Mouse (Mus musculus) macrophage (primary cell): ENCODE results near the gene Slc34a2. TPM values are rescaled to one million over a fixed set of nuclear protein-coding genes. Genes with fewer than 3 reads are reported as not detected.

Experiments used
- H3K27ac ChIP-seq: fragments of 350-480 bp; formaldehyde crosslinking; 2 replicates; pipeline ENCODE4 v1.9.0; 2021
- H3K36me3 ChIP-seq: fragments of 350-480 bp; formaldehyde crosslinking; 2 replicates; pipeline ENCODE4 v1.9.0; 2021; ENCODE audit errors: inconsistent target
- H3K4me3 ChIP-seq: fragments of 350-480 bp; formaldehyde crosslinking; 2 replicates; pipeline ENCODE4 v1.9.0; 2021; ENCODE audit errors: inconsistent target
- H3K79me2 ChIP-seq: fragments of 350-480 bp; formaldehyde crosslinking; 2 replicates; pipeline ENCODE4 v1.9.0; 2021; ENCODE audit errors: inconsistent target
- WGBS: methylation state at CpG from one replicate; pipeline ENCODE4 v1.1.7; 2026; ENCODE audit warnings: inconsistent platforms; ENCODE audit not compliant: missing documents; 5-methylcytosine and 5-hydroxymethylcytosine counted together
- polyA plus RNA-seq: library from polyadenylated mRNA; stranded (reverse); fragments of 250-400 nt; gene quantifications from 3 replicates; pipeline ENCODE4 v1.2.4, GENCODE M21; 2018; ENCODE audit warnings: inconsistent platforms

The Slc34a2 gene
- polyA plus RNA-seq, 1 experiment from 2014 or later: not detected

- Histone ChIP-seq H3K4me3 (no peak overlapping the region), H3K27ac (no peak overlapping the region), H3K79me2 (no peaks in the 10 kb centered on the region), H3K36me3 (no peaks in the 10 kb centered on the region)
- WGBS: 79% methylated on average over 1 of the region's 1 CpGs
These were observed 13.1 kb downstream of the Slc34a2 start for GRCm38 (mm10) chr5:53050963-53051362.

DNA sequence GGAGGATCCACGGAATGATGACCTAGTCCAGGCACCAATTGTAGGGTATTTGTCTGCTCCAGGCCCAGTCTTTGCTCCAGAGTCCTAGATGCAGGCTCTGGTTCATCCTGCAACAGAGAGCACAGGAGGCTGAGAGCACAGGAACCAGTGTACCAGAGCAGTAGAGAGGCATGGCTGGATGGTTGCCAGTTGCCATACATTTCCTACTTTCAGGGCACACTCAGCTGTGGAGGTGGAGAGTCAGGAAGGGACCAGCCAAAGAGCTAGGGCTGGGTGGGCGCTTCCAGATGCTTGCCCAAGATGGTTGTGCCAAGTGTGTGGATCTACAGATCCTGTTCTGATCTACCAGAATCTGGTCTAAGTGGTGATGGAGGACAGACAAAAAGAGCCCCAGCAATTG is 15.4 kb downstream of the Slc34a2 start:
- Histone ChIP-seq H3K4me3 (no peak overlapping the region), H3K36me3 (no peaks in the 10 kb centered on the region), H3K79me2 (no peaks in the 10 kb centered on the region), H3K27ac (no peak overlapping the region)
- WGBS: 80% methylated on average over 2 of the region's 2 CpGs

GRCm38 (mm10) chr5:53061532-53062130 is 23.8 kb downstream of the Slc34a2 start:
- Histone ChIP-seq H3K79me2 (no peaks in the 10 kb centered on the region), H3K27ac (no peak overlapping the region), H3K4me3 (no peak overlapping the region), H3K36me3 (no peaks in the 10 kb centered on the region)
- 93% methylated on average over 9 of the region's 9 CpGs for WGBS

- Histone ChIP-seq H3K4me3 (no peak overlapping the region), H3K27ac (no peak overlapping the region), H3K36me3 (no peaks in the 10 kb centered on the region), H3K79me2 (no peaks in the 10 kb centered on the region)
- WGBS: 90% methylated on average over 6 of the region's 6 CpGs
These were observed 36.7 kb downstream of the Slc34a2 start for GRCm38 (mm10) chr5:53074553-53074952.

- no peaks in the 10 kb centered on the region for H3K79me2 ChIP-seq
- no peaks in the 10 kb centered on the region for H3K36me3 ChIP-seq
- 68% methylated on average over 4 of the region's 4 CpGs for WGBS
- H3K4me3 ChIP-seq: no peak overlapping the region
- no peak overlapping the region for H3K27ac ChIP-seq
These were observed 40.6 kb downstream of the Slc34a2 start for GRCm38 (mm10) chr5:53078453-53078852.

- 68% methylated on average over 7 of the region's 7 CpGs for WGBS
These were observed 49.6 kb downstream of the Slc34a2 start for GRCm38 (mm10) chr5:53087452-53087851.

DNA sequence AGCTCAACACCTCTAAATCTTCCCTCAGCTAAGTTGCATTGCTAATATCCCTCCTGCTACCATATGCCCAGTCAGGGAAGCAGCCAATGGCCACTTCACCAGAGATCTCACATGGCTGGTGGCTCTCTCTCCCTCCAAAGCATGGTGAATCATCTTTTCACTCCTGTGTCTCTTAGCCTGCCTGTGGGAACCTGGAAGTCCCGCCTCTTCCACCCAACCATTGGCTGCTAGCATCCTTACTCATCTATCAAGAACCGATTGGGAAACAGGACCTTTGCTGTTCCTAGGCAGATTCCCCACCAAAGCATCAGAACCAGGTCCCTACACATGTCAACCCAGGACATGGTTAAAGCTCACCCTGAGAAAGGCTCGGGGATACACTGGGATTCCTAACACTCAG is 53.5 kb downstream of the Slc34a2 start:
- no peaks in the 10 kb centered on the region for H3K79me2 ChIP-seq
- H3K36me3 ChIP-seq: no peaks in the 10 kb centered on the region
- H3K4me3 ChIP-seq: no peak overlapping the region
- 86% methylated on average over 3 of the region's 3 CpGs for WGBS
- no peak overlapping the region for H3K27ac ChIP-seq

More at GRCm38 (mm10) chr5:53087452-53087851, 49.6 kb downstream of the Slc34a2 start:
- no peak overlapping the region for H3K27ac ChIP-seq
- no peak overlapping the region for H3K4me3 ChIP-seq
- no peaks in the 10 kb centered on the region for H3K36me3 ChIP-seq
- no peaks in the 10 kb centered on the region for H3K79me2 ChIP-seq

GRCm38 (mm10) chr5:53101848-53102473 is 64.1 kb downstream of the Slc34a2 start:
- no peaks in the 10 kb centered on the region for H3K79me2 ChIP-seq
- H3K4me3 ChIP-seq: no peak overlapping the region
- WGBS: 84% methylated on average over 12 of the region's 12 CpGs
- no peak overlapping the region for H3K27ac ChIP-seq
- no peaks in the 10 kb centered on the region for H3K36me3 ChIP-seq

DNA sequence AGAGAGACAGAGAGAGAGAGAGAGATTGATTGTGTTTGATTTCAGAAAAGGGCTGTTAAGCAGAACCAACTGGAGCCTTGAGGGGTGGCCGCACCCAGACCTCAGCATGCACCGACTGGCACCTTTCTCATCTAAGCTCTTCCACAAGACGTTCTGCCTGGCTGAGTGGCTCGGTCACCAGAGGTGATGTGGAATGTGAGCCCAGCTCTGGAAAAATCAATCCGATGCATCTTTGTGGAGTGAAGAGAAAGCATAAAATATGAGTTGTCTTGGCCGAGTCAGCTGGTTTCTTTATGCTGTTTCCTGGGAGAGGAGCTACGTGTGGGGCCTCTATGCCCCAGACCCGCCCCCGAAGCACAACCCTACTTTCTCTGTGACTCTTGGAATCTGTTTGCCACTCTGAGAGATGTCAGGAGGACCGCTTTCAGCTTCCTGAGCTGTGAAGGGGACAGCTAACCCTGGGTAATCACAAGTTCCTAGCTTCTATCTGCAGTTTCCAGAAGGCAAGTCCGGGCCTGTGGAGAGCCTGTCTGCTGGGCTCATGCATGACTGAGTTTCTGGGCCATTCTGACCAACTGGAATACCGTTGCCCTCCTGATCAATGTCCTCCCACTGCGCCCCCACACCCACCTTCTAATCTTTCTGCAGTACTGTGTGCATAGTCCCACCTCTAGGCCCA is 66.4 kb downstream of the Slc34a2 start:
- Histone ChIP-seq H3K4me3 (no peak overlapping the region), H3K27ac (no peak overlapping the region), H3K79me2 (no peaks in the 10 kb centered on the region), H3K36me3 (no peaks in the 10 kb centered on the region)
- 92% methylated on average over 13 of the region's 13 CpGs for WGBS

GRCm38 (mm10) chr5:53105716-53106115 is 67.8 kb downstream of the Slc34a2 start:
- no peaks in the 10 kb centered on the region for H3K36me3 ChIP-seq
- no peak overlapping the region for H3K4me3 ChIP-seq
- whole genome bisulfite sequencing: 86% methylated on average over 8 of the region's 8 CpGs
- no peaks in the 10 kb centered on the region for H3K79me2 ChIP-seq
- H3K27ac ChIP-seq: no peak overlapping the region

GRCm38 (mm10) chr5:53106125-53106524 is 68.2 kb downstream of the Slc34a2 start:
- H3K79me2 ChIP-seq: no peaks in the 10 kb centered on the region
- H3K36me3 ChIP-seq: no peaks in the 10 kb centered on the region
- 86% methylated on average over 4 of the region's 4 CpGs for WGBS
- no peak overlapping the region for H3K27ac ChIP-seq
- no peak overlapping the region for H3K4me3 ChIP-seq

DNA sequence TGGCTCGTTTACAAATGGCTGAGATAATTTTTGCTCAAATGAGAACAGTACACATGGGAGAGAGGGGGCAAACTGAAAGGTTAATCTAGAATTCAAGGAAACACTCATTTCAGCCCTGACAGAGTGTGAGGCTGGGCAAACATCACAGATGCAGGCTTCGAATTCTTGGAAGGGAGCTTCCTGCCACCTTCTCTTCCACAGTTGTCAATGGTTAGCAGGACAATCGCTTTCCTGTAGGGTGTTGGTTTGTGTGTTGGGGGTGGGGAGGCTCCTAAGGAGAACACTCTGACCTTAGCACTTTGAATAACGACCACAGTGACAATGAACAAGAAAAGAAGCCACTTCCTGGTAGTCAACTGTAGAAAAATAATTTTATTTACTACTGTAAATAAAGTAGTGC is 68.8 kb downstream of the Slc34a2 start:
- WGBS: 41% methylated on average over 4 of the region's 4 CpGs
- Histone ChIP-seq H3K27ac (no peak overlapping the region), H3K79me2 (no peaks in the 10 kb centered on the region), H3K4me3 (no peak overlapping the region), H3K36me3 (no peaks in the 10 kb centered on the region)

DNA sequence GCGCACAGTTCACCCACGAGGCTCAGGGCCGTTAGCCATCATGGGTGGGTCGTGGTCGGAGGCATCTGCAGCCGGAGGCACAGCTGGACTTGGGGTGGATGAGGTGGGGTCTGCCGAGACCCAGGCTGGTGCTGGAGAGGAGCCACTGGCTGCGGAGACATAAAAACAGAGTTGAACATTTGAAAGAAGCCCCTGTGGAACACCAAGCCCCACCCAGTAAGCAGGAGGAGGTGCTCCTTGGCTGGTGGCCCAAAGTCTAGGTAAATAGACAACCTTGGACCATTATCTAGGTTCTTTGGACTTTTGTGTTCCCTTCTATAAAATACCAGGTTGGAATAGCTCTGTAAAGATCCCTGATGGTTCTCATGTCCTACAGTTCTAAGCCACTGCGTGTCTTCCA is 70.1 kb downstream of the Slc34a2 start:
- Histone ChIP-seq H3K27ac (no peak overlapping the region), H3K36me3 (no peaks in the 10 kb centered on the region), H3K79me2 (no peaks in the 10 kb centered on the region), H3K4me3 (no peak overlapping the region)
- 89% methylated on average over 9 of the region's 9 CpGs for WGBS

DNA sequence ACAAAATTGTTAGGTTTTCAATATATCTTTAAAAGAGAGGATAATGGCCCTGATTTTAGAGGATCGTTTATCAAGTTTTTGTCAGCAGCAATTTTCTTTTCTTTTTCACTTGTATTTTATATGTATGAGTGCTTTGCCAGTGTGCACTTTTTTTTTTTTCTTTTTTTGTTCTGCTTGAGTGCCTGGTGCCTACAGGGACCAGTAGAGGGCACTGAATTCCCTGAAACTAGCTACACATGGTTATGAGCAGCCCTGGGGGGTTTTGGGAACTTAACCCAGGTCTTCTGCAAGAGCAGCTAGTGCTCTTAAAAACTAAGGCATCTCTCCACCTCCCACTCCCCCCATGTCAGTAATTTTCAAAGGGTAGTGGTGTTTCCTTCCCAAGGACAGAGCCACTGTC is 70.8 kb downstream of the Slc34a2 start:
- WGBS: 89% methylated on average over 1 of the region's 1 CpGs
- H3K36me3 ChIP-seq: no peaks in the 10 kb centered on the region
- H3K27ac ChIP-seq: no peak overlapping the region
- H3K79me2 ChIP-seq: no peaks in the 10 kb centered on the region
- no peak overlapping the region for H3K4me3 ChIP-seq

GRCm38 (mm10) chr5:53110225-53110624 is 72.3 kb downstream of the Slc34a2 start:
- H3K36me3 ChIP-seq: no peaks in the 10 kb centered on the region
- 90% methylated on average over 4 of the region's 4 CpGs for WGBS
- no peak overlapping the region for H3K4me3 ChIP-seq
- H3K79me2 ChIP-seq: no peaks in the 10 kb centered on the region
- H3K27ac ChIP-seq: no peak overlapping the region
